In genomic region chr5:90367067-90367303, GRCm38 (mm10) we compare ENCODE assay signal across 7 mouse cellular contexts. TPM values are rescaled to one million over a fixed set of nuclear protein-coding genes. Genes with fewer than 3 reads are reported as not detected.
DNase-seq lines count a peak whose midpoint lies in the region; ATAC-seq and TF ChIP-seq lines count a peak whose summit lies in the region.

Gene Gm9958, plus strand, starts transcription at chr5:90367204.

- ATAC-seq in forebrain, postnatal 0 days = no peak
- ATAC-seq in midbrain, embryonic 12.5 days (ENCODE audit: low FRiP score, low read depth) = no peak

- H3K27me3 ChIP-seq in forebrain, postnatal 0 days (ENCODE audit: insufficient read depth, low read length) = no peaks in the 10 kb centered on the region
- H3K27me3 ChIP-seq in midbrain, embryonic 12.5 days = no peaks in the 10 kb centered on the region

- WGBS in forebrain, postnatal 0 days = 2% methylated on average over 7 of the region's 7 CpGs
- 4% methylated on average over 7 of the region's 7 CpGs for WGBS in midbrain, embryonic 12.5 days

- peaks cover 8% of the 10 kb centered on the region for H3K4me1 ChIP-seq in bone marrow macrophage, adult 2 months (ENCODE audit: control insufficient read depth, insufficient read depth, low read length)
- H3K4me1 ChIP-seq in forebrain, postnatal 0 days (ENCODE audit: insufficient read depth) = peaks cover 11% of the 10 kb centered on the region
- peaks cover 25% of the 10 kb centered on the region for H3K4me1 ChIP-seq in midbrain, embryonic 12.5 days

- peak; percentile 15 for DNase-seq in layer of hippocampus, adult 11-12 months (ENCODE audit: low spot score)
- DNase-seq in layer of hippocampus, postnatal 36 days = no peak
- no peak for DNase-seq in forebrain, postnatal 0 days
- no peak for DNase-seq in embryo, embryonic 10.5 days (ENCODE audit: low spot score)
- no peak for DNase-seq in layer of hippocampus, adult 9-10 months (ENCODE audit: low spot score)

- H3K9ac ChIP-seq in forebrain, postnatal 0 days = peak within 1 kb of the TSS; percentile 96
- H3K9ac ChIP-seq in midbrain, embryonic 12.5 days (replicated peaks) = peak within 1 kb of the TSS; percentile 95

- peak within 1 kb of the TSS; percentile 65 for H3K4me2 ChIP-seq in forebrain, postnatal 0 days (ENCODE audit: low read depth)
- H3K4me2 ChIP-seq in midbrain, embryonic 12.5 days (replicated peaks) = peak within 1 kb of the TSS; percentile 72

- H3K36me3 ChIP-seq in forebrain, postnatal 0 days (ENCODE audit: insufficient read depth) = no peaks in the 10 kb centered on the region
- H3K36me3 ChIP-seq in midbrain, embryonic 12.5 days = no peaks in the 10 kb centered on the region

- no peak for TF ChIP-seq POLR2A in bone marrow macrophage, adult 2 months (IDR thresholded peaks at IDR 0.05; ENCODE audit: borderline replicate concordance, low read depth, low read length)

- no peaks in the 10 kb centered on the region; the same call in 1 of the 2 replicates for H3K9me3 ChIP-seq in forebrain, postnatal 0 days (ENCODE audit: low read length)
- H3K9me3 ChIP-seq in midbrain, embryonic 12.5 days = no peaks in the 10 kb centered on the region

- peak within 1 kb of the TSS; percentile 100 for H3K4me3 ChIP-seq in bone marrow macrophage, adult 2 months (ENCODE audit: insufficient read depth, low read length)
- H3K4me3 ChIP-seq in forebrain, postnatal 0 days (ENCODE audit: low read depth, low read length) = peak within 1 kb of the TSS; percentile 97
- H3K4me3 ChIP-seq in midbrain, embryonic 12.5 days = peak within 1 kb of the TSS; percentile 96

- peak within 1 kb of the TSS; percentile 100 for H3K27ac ChIP-seq in bone marrow macrophage, adult 2 months (ENCODE audit: insufficient read depth, low read depth, low read length)
- H3K27ac ChIP-seq in forebrain, postnatal 0 days (ENCODE audit: low read depth, low read length) = peak within 1 kb of the TSS; percentile 100
- peak within 1 kb of the TSS; percentile 99 for H3K27ac ChIP-seq in midbrain, embryonic 12.5 days (replicated peaks)

- no peak for TF ChIP-seq CTCF in bone marrow macrophage, adult 2 months (IDR thresholded peaks at IDR 0.05; ENCODE audit: low read depth, low read length)
- no peak for TF ChIP-seq CTCF in forebrain, postnatal 0 days (IDR thresholded peaks at IDR 0.05; ENCODE audit: low read depth)

RNA-seq across cellular contexts. Expression of gene Gm9958, which starts in this region (rescaled TPM):
- 1 to 10 TPM; 2.1 to 2.6 TPM for total RNA-seq in layer of hippocampus, postnatal 36 days (2021)
- polyA plus RNA-seq in bone marrow macrophage, adult 2 months (2012; ENCODE audit: insufficient read depth, insufficient read length, missing spikeins) = 2.3 and 3.4 TPM in 2 replicates
- 1.1 and 1.3 TPM in 2 replicates for total RNA-seq in forebrain, postnatal 0 days (2014; rRNA removed)
- polyA plus RNA-seq in forebrain, postnatal 0 days (2015; fragmentation: Nextera tagmentation; extraction: Ambion mirVana) = 1.8 and 2.5 TPM in 2 replicates
- polyA plus RNA-seq in midbrain, embryonic 12.5 days (2016; fragmentation: Nextera tagmentation; extraction: Ambion mirVana) = 8.6 and 9.9 TPM in 2 replicates
